Mouse (Mus musculus) liver, embryonic 14.5 days (tissue): ENCODE data around the gene Adam12. TPM values are rescaled to one million over a fixed set of nuclear protein-coding genes. Genes with fewer than 3 reads are reported as not detected.

Source experiments
- ATAC-seq: fragments of 200-750 bp; cut with Nextera tagmentation; 2 replicates; pipeline ENCODE4 v1.8.0; 2017; ENCODE audit warnings: moderate number of reproducible peaks, mild to moderate bottlenecking, moderate library complexity; ENCODE audit not compliant: insufficient read depth
- DNase-seq, 3 experiments: peaks; one replicate each; pipeline ENCODE4 v3.0.0-alpha.2; 2012 to 2013; ENCODE audit warnings: low read depth in 3 of 3, low spot score in 3 of 3
- H3K27ac ChIP-seq: fragments of 300-500 bp; sonication (generic); 2 replicates; pipeline ENCODE4 v1.5.1; 2014; ENCODE audit warnings: moderate library complexity, mild to moderate bottlenecking, control low read depth, inconsistent platforms
- H3K27me3 ChIP-seq: fragments of 300-500 bp; sonication (generic); 2 replicates; pipeline ENCODE4 v1.6.1; 2014; ENCODE audit warnings: mild to moderate bottlenecking, low read length, moderate library complexity; ENCODE audit not compliant: control insufficient read depth, insufficient read depth
- H3K36me3 ChIP-seq: fragments of 300-500 bp; sonication (generic); replicated peaks from 2 replicates; pipeline ENCODE4 v1.6.1; 2014; ENCODE audit warnings: low read depth; ENCODE audit not compliant: control insufficient read depth, insufficient read depth
- H3K4me1 ChIP-seq, 2 experiments: fragments of 200-500 bp in 1 of 2; fragments of 300-500 bp in 1 of 2; sonication (generic) in 1 of 2; replicated peaks; 2 replicates each; pipeline ENCODE4 v1.6.1; 2012 to 2014; ENCODE audit warnings: antibody characterized with exemption in 1 of 2, inconsistent platforms in 1 of 2, low read length in 1 of 2; ENCODE audit not compliant: control insufficient read depth in 2 of 2, insufficient read depth in 2 of 2
- H3K4me2 ChIP-seq: fragments of 300-500 bp; sonication (generic); 2 replicates; pipeline ENCODE4 v1.6.1; 2014; ENCODE audit warnings: low read depth, mild to moderate bottlenecking, control low read depth, moderate library complexity
- H3K4me3 ChIP-seq, 2 experiments: fragments of 200-500 bp in 1 of 2; fragments of 300-500 bp in 1 of 2; sonication (generic) in 1 of 2; 2 replicates each; pipeline ENCODE4 v1.5.1; 2012 to 2014; ENCODE audit warnings: low read depth in 2 of 2, low read length in 2 of 2, mild to moderate bottlenecking in 2 of 2, control low read depth in 1 of 2, inconsistent platforms in 1 of 2, moderate library complexity in 1 of 2; ENCODE audit not compliant: insufficient read depth in 1 of 2
- H3K9ac ChIP-seq: fragments of 300-500 bp; sonication (generic); replicated peaks from 2 replicates; pipeline ENCODE4 v1.6.1; 2014; ENCODE audit warnings: mild to moderate bottlenecking, control low read depth, moderate library complexity
- H3K9me3 ChIP-seq: fragments of 300-500 bp; sonication (generic); 2 replicates; pipeline ENCODE4 v1.6.1; 2016; ENCODE audit warnings: low read length, mixed read lengths; ENCODE audit not compliant: control insufficient read depth
- CTCF ChIP-seq: IDR thresholded peaks from 2 replicates; pipeline ENCODE4 v1.5.1; 2016; ENCODE audit warnings: antibody characterized with exemption, low read depth, control low read depth
- EP300 ChIP-seq: IDR thresholded peaks from 2 replicates; pipeline ENCODE4 v1.6.1; 2016; ENCODE audit warnings: antibody characterized with exemption, low read depth
- WGBS: fragments of 180-500 bp; shearing (Covaris S2); extraction: QIAGEN DNeasy Blood & Tissue Kit; methylation state at CpG from one replicate; pipeline ENCODE4 v1.1.7; 2014; ENCODE audit not compliant: insufficient replicate concordance; 5-methylcytosine and 5-hydroxymethylcytosine counted together
- polyA plus RNA-seq, 2 experiments: library from polyadenylated mRNA; depleted of rRNA in 1 of 2; stranded (reverse) in 1 of 2; unstranded in 1 of 2; fragments of >200 nt; fragmentation: Nextera tagmentation in 1 of 2; extraction: Ambion mirVana in 1 of 2; gene quantifications; 2 replicates each; pipeline versions ENCODE4 v1.2.1 to v1.2.3; 2012 to 2014

Gene Adam12
- polyA plus RNA-seq, 2 experiments: 1.9 TPM

GRCm38 (mm10) chr7:133946757-133947345 is 285.1 kb downstream of the Adam12 start:
- H3K9me3 ChIP-seq: no peaks in the 10 kb centered on the region
- H3K27me3 ChIP-seq: no peaks in the 10 kb centered on the region
- TF ChIP-seq EP300: no peak
- no peak for TF ChIP-seq CTCF
- WGBS: 28% methylated on average over 2 of the region's 2 CpGs
- ATAC-seq (no peak), DNase-seq (no peak)
- H3K36me3 ChIP-seq: no peaks in the 10 kb centered on the region
- no peak overlapping the region for H3K4me2 ChIP-seq
- H3K4me1 ChIP-seq: no peaks in the 10 kb centered on the region
- H3K9ac ChIP-seq: no peak overlapping the region
- no peak overlapping the region for H3K27ac ChIP-seq
- no peak overlapping the region for H3K4me3 ChIP-seq

GRCm38 (mm10) chr7:133946113-133946512 is 285.8 kb downstream of the Adam12 start:
- DNase-seq: no peak
- Histone ChIP-seq H3K4me3 (no peak overlapping the region), H3K27me3 (no peaks in the 10 kb centered on the region), H3K9me3 (no peaks in the 10 kb centered on the region), H3K36me3 (no peaks in the 10 kb centered on the region), H3K4me2 (no peak overlapping the region), H3K4me1 (no peaks in the 10 kb centered on the region), H3K27ac (no peak overlapping the region), H3K9ac (no peak overlapping the region)
- 42% methylated on average over 4 of the region's 4 CpGs for WGBS
- no peak for ATAC-seq
- TF ChIP-seq CTCF (no peak), EP300 (no peak)

- TF ChIP-seq EP300 (no peak), CTCF (no peak)
- no peaks in the 10 kb centered on the region for H3K36me3 ChIP-seq
- no peak overlapping the region for H3K9ac ChIP-seq
- ATAC-seq (no peak), DNase-seq (no peak)
- H3K4me3 ChIP-seq: no peak overlapping the region
- no peaks in the 10 kb centered on the region for H3K4me1 ChIP-seq
- H3K9me3 ChIP-seq: no peaks in the 10 kb centered on the region
- no peak overlapping the region for H3K27ac ChIP-seq
- 55% methylated on average over 4 of the region's 4 CpGs for WGBS
- no peak overlapping the region for H3K4me2 ChIP-seq
- H3K27me3 ChIP-seq: no peaks in the 10 kb centered on the region
Measured at GRCm38 (mm10) chr7:133940405-133940804, 291.5 kb downstream of the Adam12 start.

- ATAC-seq: no peak
- H3K9ac ChIP-seq: no peak overlapping the region
Measured at GRCm38 (mm10) chr7:133937473-133937872, 294.5 kb downstream of the Adam12 start.

GRCm38 (mm10) chr7:133936377-133936776 is 295.6 kb downstream of the Adam12 start:
- H3K4me3 ChIP-seq: no peak overlapping the region
- no peaks in the 10 kb centered on the region for H3K36me3 ChIP-seq
- H3K9ac ChIP-seq: no peak overlapping the region
- WGBS: 54% methylated on average over 4 of the region's 4 CpGs
- TF ChIP-seq EP300 (no peak), CTCF (no peak)
- no peaks in the 10 kb centered on the region for H3K9me3 ChIP-seq
- DNase-seq (no peak), ATAC-seq (no peak)
- no peak overlapping the region for H3K4me2 ChIP-seq
- no peaks in the 10 kb centered on the region for H3K4me1 ChIP-seq
- no peaks in the 10 kb centered on the region for H3K27me3 ChIP-seq
- no peak overlapping the region for H3K27ac ChIP-seq

More at GRCm38 (mm10) chr7:133937473-133937872, 294.5 kb downstream of the Adam12 start:
- Histone ChIP-seq H3K4me1 (no peaks in the 10 kb centered on the region), H3K36me3 (no peaks in the 10 kb centered on the region), H3K9me3 (no peaks in the 10 kb centered on the region), H3K4me3 (no peak overlapping the region), H3K27me3 (no peaks in the 10 kb centered on the region), H3K4me2 (no peak overlapping the region), H3K27ac (no peak overlapping the region)
- no peak for TF ChIP-seq CTCF
- no peak for TF ChIP-seq EP300
- DNase-seq: no peak
- WGBS: 56% methylated on average over 3 of the region's 3 CpGs
